Mouse (Mus musculus): Measurements from ENCODE around the gene Gm4869.

Gene Gm4869

GRCm38 (mm10) chr5:140538111-140538683 lies 92.8 kb downstream of the Gm4869 start:
- no peak for DNase-seq

GRCm38 (mm10) chr5:140540106-140540505 lies 94.7 kb downstream of the Gm4869 start:
- peak; percentile 82 for DNase-seq

- DNase-seq: no peak
These were observed 97.5 kb downstream of the Gm4869 start for GRCm38 (mm10) chr5:140542811-140543575.

Measured in kidney, postnatal 14 days (tissue).